Mouse (Mus musculus) heart, postnatal 0 days (tissue): ENCODE measurements at regions not wholly inside any gene's neighbourhood (a gene's known extent, or its start where the extent isn't known, plus 50 kb on each side); places are given as distances from the start of the nearest gene placed in this dataset.

ENCODE experiments used
- ATAC-seq: fragments of 200-750 bp; cut with Nextera tagmentation; 2 replicates; pipeline ENCODE4 v1.8.0; 2017; ENCODE audit warnings: low read depth, moderate number of reproducible peaks, moderate library complexity; ENCODE audit not compliant: insufficient read depth
- DNase-seq: peaks from one replicate; pipeline ENCODE4 v3.0.0-alpha.2; 2016; ENCODE audit warnings: low spot score
- H3K27ac ChIP-seq: fragments of 300-500 bp; sonication (generic); 2 replicates; pipeline ENCODE4 v1.5.1; 2014; ENCODE audit warnings: low read depth, mild to moderate bottlenecking
- H3K27me3 ChIP-seq: fragments of 300-500 bp; sonication (generic); 2 replicates; pipeline ENCODE4 v1.6.1; 2014; ENCODE audit warnings: low read length, mixed read lengths; ENCODE audit not compliant: control insufficient read depth, insufficient read depth
- H3K36me3 ChIP-seq: fragments of 300-500 bp; sonication (generic); replicated peaks from 2 replicates; pipeline ENCODE4 v1.6.1; 2014; ENCODE audit warnings: low read length, mixed read lengths; ENCODE audit not compliant: control insufficient read depth, insufficient read depth
- H3K4me1 ChIP-seq: fragments of 300-500 bp; sonication (generic); 2 replicates; pipeline ENCODE4 v1.6.1; 2014; ENCODE audit warnings: antibody characterized with exemption; ENCODE audit not compliant: control insufficient read depth, insufficient read depth
- H3K4me2 ChIP-seq: fragments of 300-500 bp; sonication (generic); 2 replicates; pipeline ENCODE4 v1.6.1; 2014; ENCODE audit warnings: low read depth, mild to moderate bottlenecking, low read length, moderate library complexity
- H3K4me3 ChIP-seq: fragments of 300-500 bp; sonication (generic); 2 replicates; pipeline ENCODE4 v1.5.1; 2014; ENCODE audit warnings: low read depth, low read length
- H3K9ac ChIP-seq: fragments of 300-500 bp; sonication (generic); replicated peaks from 2 replicates; pipeline ENCODE4 v1.6.1; 2014; ENCODE audit warnings: low read depth, low read length, mixed read lengths
- H3K9me3 ChIP-seq: fragments of 300-500 bp; sonication (generic); replicated peaks from 2 replicates; pipeline ENCODE4 v1.6.1; 2016; ENCODE audit warnings: low read length; ENCODE audit not compliant: control insufficient read depth
- CTCF ChIP-seq: IDR thresholded peaks from 2 replicates; pipeline ENCODE4 v1.5.1; 2016; ENCODE audit warnings: antibody characterized with exemption, control low read depth, low read depth
- EP300 ChIP-seq: IDR thresholded peaks from 2 replicates; pipeline ENCODE4 v1.6.1; 2016; ENCODE audit warnings: antibody characterized with exemption, low read depth
- WGBS: fragments of 180-500 bp; shearing (Covaris S2); extraction: QIAGEN DNeasy Blood & Tissue Kit; methylation state at CpG from one replicate; pipeline ENCODE4 v1.1.7; 2014; 5-methylcytosine and 5-hydroxymethylcytosine counted together

DNA sequence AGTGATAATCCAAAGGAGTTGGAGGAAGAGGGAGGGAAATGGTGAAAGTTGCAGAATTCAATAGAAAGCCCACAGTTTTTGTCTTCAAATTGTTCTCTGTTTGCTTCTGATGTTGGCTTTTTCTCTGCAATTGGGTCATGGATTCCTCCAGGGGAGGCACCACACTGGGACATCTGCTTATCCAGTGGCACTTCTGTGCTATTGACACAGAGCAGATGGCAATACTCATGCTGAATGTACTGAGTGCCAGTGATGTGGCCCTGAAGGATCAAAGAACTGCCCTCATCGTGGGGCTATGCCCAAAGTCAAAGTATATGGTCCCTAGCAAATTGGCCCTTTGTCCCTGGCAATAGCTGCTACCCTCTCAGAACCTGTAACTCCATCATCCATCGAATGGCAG is 918.9 kb upstream of the Fam160b2 start:
- no peak overlapping the region for H3K4me2 ChIP-seq

DNA sequence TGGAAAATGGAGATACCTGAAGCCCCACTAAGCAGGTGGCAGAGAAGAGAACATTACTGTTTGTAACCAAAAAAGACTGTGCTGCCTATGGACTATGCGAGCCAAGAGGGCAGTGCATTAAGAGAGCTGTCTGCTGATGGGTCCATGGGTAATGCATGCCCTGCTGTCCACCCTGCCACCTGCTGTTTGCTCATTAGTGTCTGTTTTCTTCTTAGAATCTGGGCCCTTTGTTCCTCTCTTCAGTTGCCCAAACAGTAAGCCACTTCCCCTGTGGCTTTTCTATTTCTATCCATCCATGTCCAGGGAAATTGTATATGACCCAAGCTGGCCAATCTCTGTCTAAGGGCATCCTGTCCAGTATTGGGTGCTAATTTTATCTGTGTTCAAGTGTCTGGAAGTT is 901.2 kb upstream of the Fam160b2 start:
- no peak for TF ChIP-seq EP300
- no peak for TF ChIP-seq CTCF
- Histone ChIP-seq H3K4me2 (no peak overlapping the region), H3K9me3 (no peaks in the 10 kb centered on the region), H3K27me3 (no peaks in the 10 kb centered on the region), H3K27ac (no peak overlapping the region), H3K4me1 (no peaks in the 10 kb centered on the region), H3K4me3 (no peak overlapping the region), H3K36me3 (no peaks in the 10 kb centered on the region), H3K9ac (no peak overlapping the region)
- ATAC-seq (no peak), DNase-seq (no peak)
- WGBS: 88% methylated on average over 1 of the region's 1 CpGs

More for the DNA sequence above, 918.9 kb upstream of the Fam160b2 start:
- Histone ChIP-seq H3K9me3 (no peaks in the 10 kb centered on the region), H3K4me1 (no peaks in the 10 kb centered on the region), H3K27me3 (no peaks in the 10 kb centered on the region), H3K9ac (no peak overlapping the region), H3K36me3 (no peaks in the 10 kb centered on the region), H3K4me3 (no peak overlapping the region), H3K27ac (no peak overlapping the region)
- WGBS: 47% methylated on average over 2 of the region's 2 CpGs
- ATAC-seq (no peak), DNase-seq (no peak)
- TF ChIP-seq CTCF: no peak
- TF ChIP-seq EP300: no peak

DNA sequence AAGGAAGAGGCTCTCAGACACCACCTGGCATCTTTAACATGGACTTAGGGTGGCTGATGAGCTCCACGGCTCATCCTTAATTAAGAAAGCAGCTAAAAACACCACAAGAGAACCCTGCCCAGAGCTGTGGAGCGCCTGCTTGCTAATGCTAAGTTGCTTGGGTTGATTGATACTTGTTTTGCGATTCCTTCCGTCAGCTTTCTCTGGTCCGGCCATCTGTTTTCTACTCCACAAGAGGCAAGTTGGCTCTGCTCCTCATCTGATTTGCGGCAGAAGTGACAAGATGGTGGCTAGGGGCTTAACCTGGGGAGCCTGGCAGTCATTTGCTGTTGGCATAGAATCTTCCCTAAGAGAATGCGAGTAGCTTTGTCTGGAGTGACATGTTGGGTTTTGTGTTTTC is 891.6 kb upstream of the Fam160b2 start:
- 73% methylated on average over 7 of the region's 7 CpGs for WGBS
- Histone ChIP-seq H3K27me3 (no peaks in the 10 kb centered on the region), H3K4me1 (no peaks in the 10 kb centered on the region), H3K4me3 (no peak overlapping the region), H3K9ac (no peak overlapping the region), H3K4me2 (no peak overlapping the region), H3K9me3 (no peaks in the 10 kb centered on the region), H3K36me3 (no peaks in the 10 kb centered on the region), H3K27ac (no peak overlapping the region)
- ATAC-seq: no peak
- no peak for DNase-seq
- TF ChIP-seq CTCF (no peak), EP300 (no peak)

DNA sequence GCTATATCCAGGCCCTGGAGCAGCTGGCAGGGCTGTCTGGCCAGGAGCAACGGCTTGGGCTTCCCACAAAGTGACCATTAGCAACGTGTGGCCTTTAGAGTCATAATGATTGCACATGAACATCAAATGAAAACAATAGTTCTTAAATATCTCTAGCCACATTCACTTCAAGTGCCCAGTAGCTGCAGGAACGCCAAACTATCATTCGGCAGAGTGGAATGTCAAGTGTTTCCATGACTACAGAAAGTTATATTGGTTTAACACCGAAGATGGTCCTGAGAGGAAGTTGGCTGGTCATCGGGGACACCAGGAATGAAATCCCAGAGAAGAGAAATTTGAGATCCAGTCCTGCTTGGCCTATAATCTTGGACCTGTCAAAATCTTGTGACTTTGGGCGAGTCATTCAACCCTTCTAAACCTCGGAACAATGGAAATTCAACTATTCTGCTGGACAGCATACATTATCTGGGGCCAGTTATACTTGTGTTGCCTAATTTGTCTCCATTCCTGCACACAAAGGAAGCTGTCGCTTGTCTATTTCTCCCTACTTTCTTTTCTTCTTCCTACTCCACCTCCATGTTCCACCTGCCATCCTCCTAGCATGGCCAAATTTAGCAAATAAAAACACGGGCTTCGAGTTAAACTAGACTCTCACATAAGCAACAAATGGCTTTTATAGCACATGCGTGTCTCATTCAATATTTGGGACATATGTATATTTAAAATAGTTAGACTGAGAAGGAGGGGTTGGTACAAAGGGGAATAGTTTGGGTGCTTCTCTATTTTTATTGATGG is 886.7 kb upstream of the Fam160b2 start:
- no peak for ATAC-seq
- Histone ChIP-seq H3K9ac (no peak overlapping the region), H3K4me3 (no peak overlapping the region), H3K27me3 (no peaks in the 10 kb centered on the region), H3K27ac (no peak overlapping the region), H3K9me3 (no peaks in the 10 kb centered on the region), H3K36me3 (no peaks in the 10 kb centered on the region), H3K4me2 (no peak overlapping the region), H3K4me1 (no peaks in the 10 kb centered on the region)
- WGBS: 64% methylated on average over 12 of the region's 12 CpGs
- no peak for DNase-seq
- TF ChIP-seq EP300: no peak
- TF ChIP-seq CTCF: no peak

DNA sequence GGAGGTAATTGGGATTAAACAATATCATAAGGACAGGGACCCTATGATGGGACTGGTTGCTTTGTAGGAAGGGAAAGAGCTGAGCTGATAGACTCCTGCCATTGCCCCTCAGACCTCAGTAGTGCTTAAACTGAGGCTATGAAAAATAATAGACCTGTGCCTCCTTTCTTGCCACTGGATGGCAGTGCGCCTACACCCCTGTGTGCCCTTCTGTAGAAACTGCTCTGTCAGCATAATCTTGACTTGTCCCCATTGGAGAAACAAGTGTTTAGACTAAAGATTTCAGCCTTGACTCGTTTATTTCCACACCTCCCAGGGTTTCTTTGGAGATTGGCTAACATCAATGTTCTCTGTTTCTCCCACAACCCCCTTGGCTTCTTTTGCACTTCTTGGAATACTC is 876.0 kb upstream of the Fam160b2 start:
- H3K36me3 ChIP-seq: no peaks in the 10 kb centered on the region
- no peaks in the 10 kb centered on the region for H3K27me3 ChIP-seq
- peak; percentile 67 for ATAC-seq
- 55% methylated on average over 2 of the region's 2 CpGs for WGBS
- peak; percentile 54 for DNase-seq
- H3K4me2 ChIP-seq: no peak overlapping the region
- 0 out of 2 replicates have a peak, but pooled peaks cover 5% of the 10 kb centered on the region for H3K4me1 ChIP-seq
- TF ChIP-seq CTCF: peak; percentile 76
- no peak for TF ChIP-seq EP300
- no peaks in the 10 kb centered on the region for H3K9me3 ChIP-seq
- H3K9ac ChIP-seq: no peak overlapping the region
- no peak overlapping the region for H3K4me3 ChIP-seq
- no peak overlapping the region for H3K27ac ChIP-seq

DNA sequence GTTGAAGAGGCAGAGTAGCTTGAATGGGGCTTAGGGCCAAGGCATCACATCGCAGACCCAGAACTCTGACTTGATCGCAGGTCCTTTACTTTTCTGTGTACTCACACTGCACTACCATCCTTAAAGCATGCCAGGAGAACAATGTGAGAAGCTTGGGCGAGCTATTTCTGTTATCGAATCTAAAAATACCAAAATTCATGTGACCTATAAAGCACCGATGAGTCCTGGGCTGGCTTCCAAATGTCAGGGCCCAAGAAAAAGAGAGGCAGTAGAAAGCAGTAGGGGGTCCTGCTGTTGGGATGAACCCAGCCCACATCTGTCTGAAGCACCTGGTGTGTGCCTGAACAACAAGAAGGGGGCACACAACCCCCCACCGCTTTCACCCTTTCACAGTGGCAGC is 874.3 kb upstream of the Fam160b2 start:
- peak; percentile 66 for DNase-seq
- H3K36me3 ChIP-seq: no peaks in the 10 kb centered on the region
- H3K4me1 ChIP-seq: 0 out of 2 replicates have a peak, but pooled peaks cover 5% of the 10 kb centered on the region
- H3K27me3 ChIP-seq: no peaks in the 10 kb centered on the region
- H3K9ac ChIP-seq: no peak overlapping the region
- H3K27ac ChIP-seq: no peak overlapping the region
- peak; percentile 79; the same call in 1 of the 2 replicates for ATAC-seq
- 37% methylated on average over 6 of the region's 6 CpGs for WGBS
- no peaks in the 10 kb centered on the region for H3K9me3 ChIP-seq
- H3K4me2 ChIP-seq: no peak overlapping the region
- TF ChIP-seq EP300 (0 out of 2 replicates have a peak, but pooled peaks have one; percentile 27), CTCF (no peak)
- H3K4me3 ChIP-seq: no peak overlapping the region
